Mouse (Mus musculus) MEL (cell line): ENCODE results near the gene Lnp1. TPM values are rescaled to one million over a fixed set of nuclear protein-coding genes. Genes with fewer than 3 reads are reported as not detected.

Experiments
- DNase-seq: peaks from one replicate; pipeline ENCODE4 v3.0.0; 2011; ENCODE audit warnings: low read depth, low spot score
- H3K27ac ChIP-seq: 2 replicates; pipeline ENCODE4 v1.5.1; 2012; ENCODE audit warnings: low read depth, mild to moderate bottlenecking, control low read depth, low read length, moderate library complexity; ENCODE audit not compliant: control insufficient read depth
- H3K27me3 ChIP-seq, 2 experiments: fragments of 150-350 bp in 1 of 2; sonication (generic) in 1 of 2; 2 replicates each; pipeline ENCODE4 v1.6.1; 2012; ENCODE audit warnings: low read length in 2 of 2, mild to moderate bottlenecking in 2 of 2, improper control_type of control experiment in 1 of 2, moderate library complexity in 1 of 2; ENCODE audit not compliant: insufficient read depth in 2 of 2, control insufficient read depth in 1 of 2
- H3K36me3 ChIP-seq, 2 experiments: 2 replicates each; pipeline ENCODE4 v1.6.1; 2012 to 2014; ENCODE audit warnings: low read length in 2 of 2, improper control_type of control experiment in 1 of 2, inconsistent platforms in 1 of 2, mild to moderate bottlenecking in 1 of 2; ENCODE audit not compliant: insufficient read depth in 2 of 2, control insufficient read depth in 1 of 2
- H3K4me1 ChIP-seq, 2 experiments: fragments of 150-350 bp in 1 of 2; sonication (generic) in 1 of 2; 2 replicates each; pipeline ENCODE4 v1.6.1; 2012; ENCODE audit warnings: low read length in 2 of 2, improper control_type of control experiment in 1 of 2, mild to moderate bottlenecking in 1 of 2; ENCODE audit not compliant: insufficient read depth in 2 of 2, control insufficient read depth in 1 of 2
- H3K4me3 ChIP-seq, 2 experiments: fragments of 150-350 bp in 1 of 2; sonication (generic) in 1 of 2; 2 replicates each; pipeline ENCODE4 v1.5.1; 2012; ENCODE audit warnings: low read depth in 2 of 2, low read length in 2 of 2, mild to moderate bottlenecking in 2 of 2, moderate library complexity in 2 of 2, control low read depth in 1 of 2, improper control_type of control experiment in 1 of 2; ENCODE audit not compliant: control insufficient read depth in 1 of 2, insufficient read depth in 1 of 2
- H3K79me2 ChIP-seq: 2 replicates; pipeline ENCODE4 v1.6.1; 2012; ENCODE audit warnings: mild to moderate bottlenecking, low read length, moderate library complexity; ENCODE audit not compliant: control insufficient read depth, poor library complexity, insufficient read depth
- H3K9ac ChIP-seq: 2 replicates; pipeline ENCODE4 v1.6.1; 2012; ENCODE audit warnings: low read depth, mild to moderate bottlenecking, control low read depth, low read length, moderate library complexity; ENCODE audit not compliant: control insufficient read depth, poor library complexity, severe bottlenecking
- H3K9me3 ChIP-seq: fragments of 150-350 bp; sonication (generic); replicated peaks from 2 replicates; pipeline ENCODE4 v1.6.1; 2012; ENCODE audit warnings: mild to moderate bottlenecking, low read length, improper control_type of control experiment, moderate library complexity; ENCODE audit not compliant: insufficient read depth
- CHD2 ChIP-seq: IDR thresholded peaks from 2 replicates; pipeline ENCODE4 v1.6.1; 2011; ENCODE audit warnings: low read length, improper control_type of control experiment
- CTCF ChIP-seq, 3 experiments: IDR thresholded peaks in 2 of 3; conservative IDR thresholded peaks in 1 of 3; 2 replicates each; pipeline ENCODE4 v1.5.1; 2011 to 2012; ENCODE audit warnings: low read length in 3 of 3, low read depth in 2 of 3, mild to moderate bottlenecking in 2 of 3, improper control_type of control experiment in 1 of 3, inconsistent platforms in 1 of 3, mixed read lengths in 1 of 3, moderate library complexity in 1 of 3; ENCODE audit not compliant: control insufficient read depth in 1 of 3, insufficient read depth in 1 of 3, poor library complexity in 1 of 3, severe bottlenecking in 1 of 3
- E2F4 ChIP-seq: IDR thresholded peaks from 2 replicates; pipeline ENCODE4 v1.6.1; 2011; ENCODE audit warnings: low read depth, low read length, improper control_type of control experiment, borderline replicate concordance
- GABPA ChIP-seq: IDR thresholded peaks from 2 replicates; pipeline ENCODE4 v1.6.1; 2012; ENCODE audit warnings: low read depth, mild to moderate bottlenecking, inconsistent platforms, low read length, improper control_type of control experiment, moderate library complexity
- JUND ChIP-seq: IDR thresholded peaks from 2 replicates; pipeline ENCODE4 v1.6.1; 2011; ENCODE audit warnings: low read depth, mild to moderate bottlenecking, improper control_type of control experiment, low read length
- MAX ChIP-seq: IDR thresholded peaks from 2 replicates; pipeline ENCODE4 v1.6.1; 2011; ENCODE audit warnings: low read length, improper control_type of control experiment
- MAZ ChIP-seq: IDR thresholded peaks from 2 replicates; pipeline ENCODE4 v1.6.1; 2012; ENCODE audit warnings: low read depth, mild to moderate bottlenecking, inconsistent platforms, low read length, improper control_type of control experiment
- MYC ChIP-seq: IDR thresholded peaks from 2 replicates; pipeline ENCODE4 v1.6.1; 2011; ENCODE audit warnings: low read depth, mild to moderate bottlenecking, low read length, improper control_type of control experiment, moderate library complexity
- POLR2AphosphoS5 ChIP-seq: IDR thresholded peaks from 2 replicates; pipeline ENCODE4 v1.6.1; 2012; ENCODE audit warnings: low read depth, borderline replicate concordance, mild to moderate bottlenecking, inconsistent platforms, low read length, moderate library complexity, mixed read lengths
- RAD21 ChIP-seq: IDR thresholded peaks from 2 replicates; pipeline ENCODE4 v1.6.1; 2011; ENCODE audit warnings: mild to moderate bottlenecking, low read depth, low read length, improper control_type of control experiment
- RCOR1 ChIP-seq: IDR thresholded peaks from 2 replicates; pipeline ENCODE4 v1.6.1; 2012; ENCODE audit warnings: low read depth, mild to moderate bottlenecking, inconsistent platforms, low read length, improper control_type of control experiment
- SIN3A ChIP-seq: IDR thresholded peaks from 2 replicates; pipeline ENCODE4 v1.6.1; 2012; ENCODE audit warnings: low read length, improper control_type of control experiment, inconsistent platforms
- SMC3 ChIP-seq: IDR thresholded peaks from 2 replicates; pipeline ENCODE4 v1.6.1; 2011; ENCODE audit warnings: low read depth, low read length, improper control_type of control experiment
- TAL1 ChIP-seq: IDR thresholded peaks from 2 replicates; pipeline ENCODE4 v1.6.1; 2012; ENCODE audit warnings: mild to moderate bottlenecking, inconsistent platforms, low read length, moderate library complexity, mixed read lengths
- TCF12 ChIP-seq: IDR thresholded peaks from 2 replicates; pipeline ENCODE4 v1.6.1; 2014; ENCODE audit warnings: low read depth, mild to moderate bottlenecking, inconsistent platforms, low read length, improper control_type of control experiment, moderate library complexity
- USF2 ChIP-seq, 2 experiments: IDR thresholded peaks; 2 replicates each; pipeline ENCODE4 v1.6.1; 2011 to 2012; ENCODE audit warnings: improper control_type of control experiment in 2 of 2, low read length in 2 of 2, borderline replicate concordance in 1 of 2, inconsistent platforms in 1 of 2, low read depth in 1 of 2, mild to moderate bottlenecking in 1 of 2; ENCODE audit not compliant: insufficient read depth in 1 of 2
- ZC3H11A ChIP-seq: IDR thresholded peaks from 2 replicates; pipeline ENCODE4 v1.6.1; 2012; ENCODE audit warnings: low read depth, mild to moderate bottlenecking, inconsistent platforms, low read length, improper control_type of control experiment
- ZKSCAN1 ChIP-seq: IDR thresholded peaks from 2 replicates; pipeline ENCODE4 v1.6.1; 2012; ENCODE audit warnings: low read depth, mild to moderate bottlenecking, inconsistent platforms, low read length, improper control_type of control experiment, moderate library complexity
- polyA plus RNA-seq, 2 experiments: library from polyadenylated mRNA; stranded (reverse) in 1 of 2; unstranded in 1 of 2; fragments of >175 nt in 1 of 2; fragments of >200 nt in 1 of 2; gene quantifications; 2 replicates each; pipeline versions ENCODE4 v1.2.1 to v1.2.4; 2012; ENCODE audit warnings: low replicate concordance in 2 of 2, low read depth in 1 of 2; ENCODE audit not compliant: insufficient read length in 2 of 2, insufficient read depth in 1 of 2, missing spikeins in 1 of 2
- total RNA-seq: library from RNA; depleted of rRNA; stranded (reverse); fragments of 300-350 nt; gene quantifications from 2 replicates; pipeline ENCODE4 v1.2.3, GENCODE M21; 2012

Gene Lnp1
- total and polyA plus RNA-seq, 3 experiments: not detected

- Histone ChIP-seq H3K4me1 (no peaks in the 10 kb centered on the region), H3K27me3 (no peaks in the 10 kb centered on the region; a peak in 1 of 4 replicates), H3K9ac (no peak overlapping the region), H3K79me2 (no peaks in the 10 kb centered on the region), H3K9me3 (no peaks in the 10 kb centered on the region), H3K36me3 (no peaks in the 10 kb centered on the region), H3K4me3 (no peak overlapping the region), H3K27ac (no peak overlapping the region)
- TF ChIP-seq RCOR1: no peak
- no peak for TF ChIP-seq CHD2
- TF ChIP-seq ZC3H11A: no peak
- TF ChIP-seq SIN3A: no peak
- TF ChIP-seq MAX: no peak
- DNase-seq: no peak
These were observed 21.2 kb upstream of the Lnp1 start for GRCm38 (mm10) chr16:56949085-56949484.

DNA sequence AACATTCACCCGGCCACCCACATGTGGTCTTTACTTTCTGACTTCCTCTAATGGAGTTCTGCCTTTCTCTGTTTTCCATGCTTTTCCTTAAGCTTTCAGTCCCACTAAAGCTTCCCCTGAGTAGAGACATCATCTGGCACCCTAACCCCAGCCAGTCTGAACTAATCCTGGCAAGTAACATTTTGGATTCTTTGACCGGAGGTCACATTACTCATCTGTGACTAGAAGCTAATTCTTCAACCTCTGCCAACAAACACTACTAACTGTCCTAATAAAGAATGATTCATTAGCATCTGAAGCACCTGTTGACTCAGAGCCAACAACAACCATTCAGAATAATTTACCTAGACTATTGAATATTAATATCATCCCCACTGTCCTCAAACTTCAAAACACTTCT lies 14.5 kb upstream of the Lnp1 start:
- Histone ChIP-seq H3K4me3 (no peak overlapping the region), H3K4me1 (no peaks in the 10 kb centered on the region), H3K9ac (no peak overlapping the region), H3K36me3 (no peaks in the 10 kb centered on the region), H3K27me3 (no peaks in the 10 kb centered on the region; a peak in 1 of 4 replicates), H3K27ac (no peak overlapping the region), H3K9me3 (no peaks in the 10 kb centered on the region), H3K79me2 (no peaks in the 10 kb centered on the region)
- TF ChIP-seq E2F4 (no peak), GABPA (no peak), USF2 (IDR thresholded peaks at IDR 0.05; ENCODE audit: borderline replicate concordance in 1 of 2, insufficient read depth in 1 of 2, low read depth in 1 of 2, low read length in 2 of 2) (no peak), CTCF (IDR thresholded peaks at IDR 0.05 in 2 of 3, conservative IDR thresholded peaks at IDR 0.05 in 1 of 3; ENCODE audit: control insufficient read depth in 1 of 3, insufficient read depth in 1 of 3, low read depth in 2 of 3, low read length in 3 of 3, poor library complexity in 1 of 3, severe bottlenecking in 1 of 3) (no peak), MYC (no peak), MAZ (no peak), SMC3 (no peak), ZC3H11A (no peak), ZKSCAN1 (no peak), TAL1 (no peak), RCOR1 (no peak), TCF12 (no peak)
- DNase-seq: no peak

- Histone ChIP-seq H3K79me2 (no peaks in the 10 kb centered on the region), H3K9ac (no peak overlapping the region), H3K36me3 (no peaks in the 10 kb centered on the region), H3K4me3 (no peak overlapping the region), H3K27me3 (peaks cover 2 to 6% of the 10 kb centered on the region in 2 experiments; a peak in 3 of 4 replicates), H3K27ac (no peak overlapping the region), H3K4me1 (no peaks in the 10 kb centered on the region), H3K9me3 (no peaks in the 10 kb centered on the region)
- peak; percentile 77 for DNase-seq
- TF ChIP-seq CTCF (IDR thresholded peaks at IDR 0.05 in 2 of 3, conservative IDR thresholded peaks at IDR 0.05 in 1 of 3; ENCODE audit: control insufficient read depth in 1 of 3, insufficient read depth in 1 of 3, low read depth in 2 of 3, low read length in 3 of 3, poor library complexity in 1 of 3, severe bottlenecking in 1 of 3) (peak in 1 of 3 experiments; percentile 79; a peak in 4 of 6 replicates), SIN3A (peak; percentile 74), E2F4 (no peak), JUND (peak; percentile 49; the same call in 1 of the 2 replicates), SMC3 (peak; percentile 100), RAD21 (peak; percentile 100), POLR2AphosphoS5 (no peak), ZC3H11A (peak; percentile 100)
These were observed 7.7 kb downstream of the Lnp1 start for GRCm38 (mm10) chr16:56920102-56920657.
